Mouse (Mus musculus) thymus, postnatal 10 days (tissue): ENCODE data around the gene Btbd19.
A peak's percentile ranks its signal among the peaks of the same experiment; 100 is the strongest.

Source experiments
- DNase-seq, 2 experiments: peaks; one replicate each; pipeline ENCODE4 v3.0.0; 2021; ENCODE audit warnings: low spot score in 2 of 2

Btbd19 gene

GRCm38 (mm10) chr4:117134601-117134995, 9.1 kb upstream of the Btbd19 start:
- no peak for DNase-seq

GRCm38 (mm10) chr4:117133817-117134600, 8.5 kb upstream of the Btbd19 start, which contains the start of gene Plk3:
Gene Plk3, minus strand, starts transcription at chr4:117133963.
- DNase-seq, result peak; percentile 95 to 96

- no peak for DNase-seq
These were observed 7.9 kb upstream of the Btbd19 start for GRCm38 (mm10) chr4:117133366-117133796.

GRCm38 (mm10) chr4:117132794-117133143, 7.2 kb upstream of the Btbd19 start:
- DNase-seq, result no peak

GRCm38 (mm10) chr4:117131890-117132793, 6.6 kb upstream of the Btbd19 start:
- DNase-seq, result no peak

- no peak for DNase-seq
These were observed 5.7 kb upstream of the Btbd19 start for GRCm38 (mm10) chr4:117131198-117131597.

GRCm38 (mm10) chr4:117130790-117131189, 5.3 kb upstream of the Btbd19 start:
- DNase-seq, result no peak

GRCm38 (mm10) chr4:117127991-117128686, 2.6 kb upstream of the Btbd19 start:
- DNase-seq, result no peak

GRCm38 (mm10) chr4:117126675-117127290, 1.3 kb upstream of the Btbd19 start, which contains the start of gene Tctex1d4:
Gene Tctex1d4, plus strand, starts transcription at chr4:117126794.
- DNase-seq, result no peak

- DNase-seq, result peak; percentile 62
These were observed 567 bp upstream of the Btbd19 start for GRCm38 (mm10) chr4:117125910-117126674.

GRCm38 (mm10) chr4:117124518-117125347, 792 bp downstream of the Btbd19 start:
- DNase-seq, result peak; percentile 70 to 77

GRCm38 (mm10) chr4:117124218-117124517, 1.4 kb downstream of the Btbd19 start:
- DNase-seq, result no peak

- no peak for DNase-seq
These were observed 1.8 kb downstream of the Btbd19 start for GRCm38 (mm10) chr4:117123546-117124217.

- DNase-seq, result no peak
These were observed 3.3 kb downstream of the Btbd19 start for GRCm38 (mm10) chr4:117122209-117122608.

GRCm38 (mm10) chr4:117120445-117121414, 4.8 kb downstream of the Btbd19 start:
- peak; percentile 83 to 92 for DNase-seq

GRCm38 (mm10) chr4:117120052-117120444, 5.5 kb downstream of the Btbd19 start:
- no peak for DNase-seq

GRCm38 (mm10) chr4:117119636-117120035, 5.9 kb downstream of the Btbd19 start:
- DNase-seq, result no peak

GRCm38 (mm10) chr4:117117931-117118330, 7.6 kb downstream of the Btbd19 start:
- DNase-seq, result no peak
